Mouse (Mus musculus): Measurements from ENCODE around the gene Hspe1.
"Not testable (repeated sequence)": the region's sequence is repeated elsewhere in the genome, so short reads cannot be mapped to it uniquely, and the experiment has no call there.

Gene Hspe1

DNA sequence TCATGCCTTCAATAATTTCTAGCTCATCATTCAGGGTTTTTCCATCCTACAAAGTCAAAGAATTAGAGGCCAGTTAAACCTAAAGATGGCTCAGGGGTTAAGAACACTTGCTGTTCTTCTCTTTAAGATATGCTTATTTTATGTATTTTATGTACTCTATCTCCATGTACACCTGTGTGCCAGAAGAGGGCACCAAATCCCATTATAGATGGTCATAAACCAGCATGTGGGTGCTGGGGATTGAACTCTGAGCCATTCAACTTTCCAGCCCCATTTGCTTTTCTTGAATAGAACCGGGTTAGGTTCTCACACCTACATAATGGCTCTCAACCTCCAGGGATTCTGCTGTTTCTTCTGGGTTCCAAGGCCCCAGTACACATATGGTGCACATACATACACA lies 5.8 kb upstream of the Hspe1 start:
- DNase-seq (ENCODE audit: low read depth, low spot score) = no peak

DNA sequence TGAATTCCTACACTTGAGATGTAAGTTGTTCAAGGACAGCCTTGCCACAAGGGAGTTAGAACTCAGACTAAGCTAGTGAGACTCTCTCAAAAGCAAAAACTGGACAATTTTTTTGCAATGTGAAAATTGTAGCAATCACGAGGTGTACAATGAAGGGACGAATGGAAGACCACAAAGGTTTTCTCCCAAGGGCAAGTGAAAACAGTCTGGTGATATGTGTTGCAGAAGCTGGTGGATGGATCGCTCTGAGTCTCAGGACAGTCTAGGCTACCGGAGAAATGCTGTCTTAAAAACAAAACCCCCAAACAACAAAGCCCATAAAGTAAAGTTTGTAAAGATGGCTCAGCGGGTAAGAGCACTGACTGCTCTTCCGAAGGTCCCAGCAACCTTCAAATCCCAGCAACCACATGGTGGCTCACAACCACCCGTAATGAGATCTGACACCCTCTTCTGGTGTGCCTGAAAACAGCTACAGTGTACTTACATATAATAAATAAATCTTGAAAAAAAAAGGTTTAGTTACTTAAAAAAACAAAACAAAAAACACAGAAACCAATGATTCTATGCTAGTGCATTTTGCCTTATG lies 2.1 kb upstream of the Hspe1 start:
- no peak for DNase-seq (ENCODE audit: low read depth, low spot score)

DNA sequence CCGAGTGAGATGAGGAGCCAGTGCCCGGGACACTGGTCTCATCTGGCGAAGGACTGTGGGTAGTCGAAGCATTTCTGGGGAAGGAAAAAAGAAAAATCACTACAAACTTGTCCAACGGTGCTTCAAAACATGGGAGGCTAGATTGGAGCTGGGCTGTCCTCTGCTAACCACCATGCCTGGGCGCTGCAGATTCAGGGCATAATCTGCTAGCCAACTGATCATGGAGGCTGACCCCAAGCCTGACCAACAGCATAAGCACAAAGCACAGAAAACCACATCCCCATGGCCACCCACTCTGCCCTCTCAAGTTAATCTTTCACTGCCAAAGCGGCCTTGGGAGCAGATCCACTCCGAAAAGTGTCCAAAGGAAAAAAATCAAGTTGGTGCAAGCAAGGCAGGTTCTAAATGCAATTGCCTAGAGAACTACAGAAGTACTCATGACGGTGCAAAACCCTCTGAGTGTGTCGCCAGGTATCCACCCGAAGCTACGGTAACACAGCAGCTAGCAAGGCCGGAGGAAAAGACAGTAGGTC lies 998 bp upstream of the Hspe1 start:
- no peak for DNase-seq (ENCODE audit: low read depth, low spot score)

DNA sequence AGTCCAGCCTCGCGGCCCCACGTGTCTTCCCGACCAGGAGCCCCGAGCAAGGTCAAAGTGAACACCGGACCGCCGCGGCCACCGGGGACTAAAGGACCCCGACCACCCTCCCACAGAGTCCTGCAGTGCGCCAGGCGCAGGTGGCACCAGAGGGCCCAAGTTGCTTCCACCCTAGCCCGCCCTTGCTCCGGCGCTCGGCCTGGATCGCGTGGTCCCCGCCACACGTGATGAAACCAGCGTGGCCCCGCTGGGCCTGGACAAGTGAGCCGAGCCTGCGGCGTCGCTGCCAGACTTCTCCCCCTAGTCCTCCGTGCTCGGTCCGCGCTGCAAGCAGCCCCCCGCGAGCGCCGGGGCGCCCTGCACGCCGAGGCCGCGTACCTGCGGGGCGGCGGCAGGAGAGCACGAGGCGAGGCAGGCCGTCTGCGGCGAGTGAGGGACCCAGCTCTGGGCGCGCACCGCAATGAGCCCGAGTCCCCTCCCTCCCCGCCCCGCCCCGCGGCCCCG lies 479 bp upstream of the Hspe1 start:
- no peak for DNase-seq (ENCODE audit: low read depth, low spot score)

DNA sequence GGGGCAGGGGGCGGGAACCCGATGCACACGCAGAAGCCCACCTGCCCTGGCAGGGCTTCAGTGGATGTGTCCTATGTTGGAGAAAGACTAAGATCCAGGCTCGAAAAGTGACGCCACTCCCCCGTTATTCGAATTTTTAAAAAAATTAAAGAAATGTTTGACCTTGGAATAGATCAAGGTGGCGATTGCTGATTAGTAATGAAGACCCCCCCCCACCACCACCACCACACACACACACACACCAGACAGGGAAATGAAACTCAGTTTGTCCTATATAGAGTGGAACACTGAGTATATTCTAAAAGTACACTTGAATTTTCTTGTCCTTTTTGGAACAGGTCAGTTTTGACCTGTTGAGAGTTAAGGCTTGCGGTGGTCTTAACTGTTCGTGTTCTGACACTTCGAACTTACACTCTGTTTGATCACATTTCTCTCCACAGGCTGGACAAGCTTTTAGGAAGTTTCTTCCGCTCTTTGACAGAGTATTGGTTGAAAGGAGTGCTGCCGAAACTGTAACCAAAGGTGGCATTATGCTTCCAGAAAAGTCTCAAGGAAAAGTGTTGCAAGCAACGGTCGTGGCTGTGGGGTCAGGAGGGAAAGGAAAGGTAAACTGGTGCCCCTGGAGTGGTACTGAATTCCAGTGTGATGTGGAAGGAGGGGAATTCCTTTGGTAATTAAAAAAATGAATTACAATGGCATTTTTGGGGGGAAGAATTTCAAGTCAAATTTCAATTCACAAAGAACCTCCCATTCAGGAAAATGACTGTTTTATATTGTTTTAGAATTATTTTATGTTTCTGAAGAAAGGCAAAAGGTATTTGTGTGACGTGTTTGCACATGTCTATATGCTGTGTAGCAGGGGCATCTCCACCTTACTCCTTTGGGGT lies 922 bp downstream of the Hspe1 start:
- DNase-seq (ENCODE audit: low read depth, low spot score) = no peak

DNA sequence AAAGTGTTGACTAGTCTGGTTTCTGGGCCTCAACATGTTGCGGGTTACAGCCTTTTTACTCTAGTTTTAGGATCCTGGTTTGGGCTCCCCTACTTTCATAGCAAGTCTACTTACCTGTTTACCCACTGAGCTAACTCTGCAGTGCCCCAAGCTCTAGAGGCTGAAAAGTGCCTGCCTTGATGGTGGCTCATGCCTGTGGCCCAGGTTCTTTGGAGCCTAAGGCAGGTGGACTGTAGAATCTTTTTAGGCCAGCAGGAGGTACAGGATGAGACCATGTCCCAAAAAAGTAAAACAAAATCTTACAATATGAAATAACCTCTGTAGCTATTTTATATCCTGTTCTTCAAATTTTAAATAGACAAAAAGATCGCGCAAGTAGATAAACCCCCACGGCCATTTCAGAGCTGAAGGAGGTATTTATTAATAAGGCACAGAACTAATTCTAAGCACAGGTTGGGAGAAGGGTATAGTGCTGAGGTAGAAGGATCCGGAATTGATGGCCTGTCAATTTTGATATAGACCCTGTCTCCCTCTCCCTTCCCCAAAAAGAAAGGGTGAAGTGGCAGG lies 1.6 kb downstream of the Hspe1 start:
- no peak for DNase-seq (ENCODE audit: low read depth, low spot score)

DNA sequence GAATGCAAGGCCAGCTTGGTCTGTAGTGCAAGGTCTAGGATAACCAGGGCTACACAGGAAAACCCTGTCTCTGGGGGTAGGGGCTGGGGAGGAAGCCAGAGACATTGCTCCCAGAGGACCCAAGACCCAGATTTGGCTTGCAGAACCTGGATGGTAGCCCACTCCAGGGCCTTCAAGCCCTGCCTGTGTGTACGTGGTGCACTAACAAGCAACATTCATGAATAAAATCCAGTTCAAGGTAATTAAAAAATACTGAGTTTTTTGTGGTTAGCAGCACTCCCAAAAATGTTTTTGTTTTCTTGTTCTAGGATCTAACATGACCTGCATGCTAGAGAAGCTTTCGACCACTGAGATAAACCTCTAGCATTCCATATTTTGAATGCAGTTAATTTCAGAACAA lies 4.1 kb downstream of the Hspe1 start:
- DNase-seq (ENCODE audit: low read depth, low spot score) = no peak

DNA sequence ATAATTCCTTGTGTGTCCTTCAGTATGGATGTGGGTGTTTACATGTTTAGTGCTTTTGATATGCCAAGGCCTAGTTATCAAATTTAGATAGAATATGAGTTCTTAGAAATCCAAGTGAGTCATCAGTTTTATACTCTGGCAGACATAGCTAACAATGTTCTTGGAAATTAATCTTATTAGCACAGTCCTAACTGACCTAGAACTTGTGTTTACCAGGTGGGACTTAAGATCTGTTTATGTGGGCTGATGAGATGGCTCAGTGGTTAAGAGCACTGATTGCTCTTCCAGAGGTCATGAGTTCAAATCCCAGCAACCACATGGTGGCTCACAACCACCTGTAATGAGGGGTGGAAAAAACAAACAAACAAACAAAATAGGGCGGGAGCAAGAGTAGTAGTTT lies 4.5 kb downstream of the Hspe1 start:
- no peak for DNase-seq (ENCODE audit: low read depth, low spot score)

DNA sequence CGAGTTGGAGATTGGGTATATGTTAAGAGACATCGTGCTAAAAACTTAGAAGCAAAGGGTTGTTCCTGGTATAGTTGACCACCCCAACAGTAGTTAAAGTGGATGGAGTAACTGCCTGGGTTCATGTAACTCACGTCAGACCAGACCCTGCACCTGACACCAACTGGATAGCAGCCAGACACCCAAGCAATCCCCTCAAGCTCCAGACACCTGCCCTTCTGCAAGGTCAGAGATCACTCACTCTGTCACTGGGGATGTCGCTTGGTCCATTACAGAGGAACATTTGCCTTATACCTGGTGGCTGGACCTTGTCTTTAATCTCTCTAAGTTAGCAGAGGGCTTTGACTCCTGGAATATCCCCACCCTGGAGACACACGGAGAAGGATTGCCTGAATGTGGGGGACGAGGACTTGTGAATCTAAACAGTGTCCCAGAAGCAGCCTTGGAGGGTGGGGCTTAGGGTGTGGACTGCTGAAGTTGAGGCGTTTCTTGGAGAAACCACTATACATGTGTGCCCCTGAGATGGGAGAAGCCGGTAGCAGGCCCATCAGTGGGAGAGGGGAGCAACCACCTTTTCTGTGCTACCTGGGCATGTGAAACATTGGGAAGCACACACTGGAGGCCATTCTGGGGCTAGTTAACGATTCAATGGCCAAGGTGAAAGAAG lies 19.1 kb downstream of the Hspe1 start:
- DNase-seq (ENCODE audit: low read depth, low spot score) = no peak

DNA sequence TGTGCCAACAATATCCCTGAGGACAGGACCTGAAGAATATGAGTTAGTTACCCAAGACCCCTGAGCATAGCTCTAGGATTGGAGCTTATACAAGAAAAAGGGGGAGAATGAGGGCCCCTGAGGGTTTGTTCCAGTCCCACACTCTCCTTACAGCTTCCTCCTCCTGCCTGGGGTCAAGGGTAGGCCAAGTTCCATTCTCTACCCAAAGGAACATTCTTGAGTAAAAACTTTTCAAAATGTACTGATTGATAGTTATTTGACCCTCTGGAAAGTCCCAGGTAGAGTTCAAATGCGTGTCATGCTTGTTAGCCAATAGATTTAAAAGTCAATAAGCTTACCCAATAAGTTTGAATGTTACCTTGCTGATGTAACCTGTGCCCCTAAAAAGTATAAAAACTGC lies 19.7 kb downstream of the Hspe1 start:
- no peak for DNase-seq (ENCODE audit: low read depth, low spot score)

DNA sequence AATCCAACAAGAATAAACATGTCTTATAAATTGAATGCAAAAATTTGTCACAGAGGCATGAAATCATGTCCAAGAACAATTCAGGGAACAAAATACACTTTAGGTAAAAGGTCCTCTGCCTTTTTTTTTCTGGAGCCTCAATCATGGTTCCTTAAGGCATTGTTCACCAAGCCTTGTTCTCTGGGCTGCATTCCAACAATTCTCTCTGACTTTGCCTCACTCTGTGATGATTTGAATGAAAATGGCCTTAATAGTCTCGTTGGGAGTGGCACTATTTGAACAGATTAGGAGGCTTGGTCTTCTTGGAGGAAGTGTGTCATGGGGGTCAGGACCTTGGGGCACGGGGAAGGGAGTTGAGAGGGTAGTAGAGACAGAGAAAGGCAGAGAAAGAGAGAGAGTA lies 20.5 kb downstream of the Hspe1 start:
- no peak for DNase-seq (ENCODE audit: low read depth, low spot score)

DNA sequence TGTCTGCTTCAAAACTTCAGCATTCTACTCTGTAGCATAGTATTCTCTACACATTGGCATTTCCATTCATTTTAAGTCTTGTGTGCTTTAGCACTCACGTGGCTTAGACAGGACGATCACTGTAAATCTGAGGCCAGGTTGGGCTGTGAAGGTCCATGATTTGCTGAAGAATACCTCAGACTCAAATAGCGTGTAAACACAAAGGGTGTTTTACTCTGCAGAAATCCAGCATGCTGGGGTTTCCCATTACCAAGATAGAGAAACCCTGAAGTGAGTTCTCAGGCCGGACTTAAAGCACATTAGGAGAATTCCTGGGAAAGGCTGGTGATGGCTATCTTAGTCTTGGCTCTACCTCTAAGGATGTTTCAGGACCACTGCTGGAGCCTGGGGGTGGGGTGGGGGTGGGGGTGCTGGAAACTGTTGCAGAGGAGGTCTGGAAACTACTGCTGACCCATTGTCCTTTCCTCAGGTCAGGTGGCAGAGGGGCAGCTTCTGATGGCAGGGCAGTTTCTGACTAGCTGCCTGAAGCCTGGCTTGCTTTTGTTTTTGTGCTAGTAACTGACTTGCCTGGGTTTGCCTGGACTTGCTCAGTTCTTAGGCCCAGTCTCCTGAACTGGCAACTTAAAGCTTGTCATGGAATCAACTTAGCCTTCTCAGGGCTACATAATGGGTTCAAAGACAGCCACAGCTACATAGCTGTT lies 21.3 kb downstream of the Hspe1 start:
- no peak for DNase-seq (ENCODE audit: low read depth, low spot score)

DNA sequence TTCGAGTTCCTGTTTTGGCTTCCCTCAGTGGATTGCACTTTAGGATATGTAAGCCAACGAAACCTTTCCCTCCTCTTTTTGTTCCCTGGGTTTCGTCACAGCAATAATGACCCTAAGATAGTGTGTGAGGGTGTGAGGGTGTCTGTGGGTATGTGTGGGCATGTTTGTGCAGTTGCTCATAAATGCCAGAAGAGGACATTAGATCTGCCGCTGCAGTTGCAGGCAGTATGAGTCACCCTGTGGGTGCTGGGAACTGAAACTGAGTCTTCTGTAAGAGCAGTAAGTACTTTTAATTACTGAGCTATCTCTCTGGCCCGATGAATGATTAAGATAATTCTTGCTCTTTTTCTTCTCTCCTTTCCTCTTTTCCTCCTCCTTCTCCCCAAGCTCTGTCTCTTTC lies 35.1 kb downstream of the Hspe1 start:
- no peak for DNase-seq (ENCODE audit: low read depth, low spot score)

DNA sequence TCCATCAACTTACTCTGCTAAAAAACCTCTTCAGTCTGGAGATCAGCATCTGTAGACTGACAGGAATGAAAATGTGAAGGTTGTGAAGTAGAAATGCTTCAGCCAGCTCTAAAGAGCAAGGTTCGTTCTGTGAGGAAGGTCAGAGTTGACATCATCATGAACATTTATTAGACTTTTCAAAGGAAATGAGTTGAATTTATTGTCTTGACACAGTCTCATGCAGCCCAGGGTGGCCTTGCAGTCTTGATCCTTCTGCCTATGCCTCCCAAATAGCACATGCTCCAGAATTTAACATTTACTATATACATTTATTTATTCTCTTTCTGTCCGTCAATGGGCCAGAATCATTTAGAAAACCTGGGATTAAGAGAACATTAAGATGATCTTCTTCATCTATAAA lies 35.6 kb downstream of the Hspe1 start:
- no peak for DNase-seq (ENCODE audit: low read depth, low spot score)

DNA sequence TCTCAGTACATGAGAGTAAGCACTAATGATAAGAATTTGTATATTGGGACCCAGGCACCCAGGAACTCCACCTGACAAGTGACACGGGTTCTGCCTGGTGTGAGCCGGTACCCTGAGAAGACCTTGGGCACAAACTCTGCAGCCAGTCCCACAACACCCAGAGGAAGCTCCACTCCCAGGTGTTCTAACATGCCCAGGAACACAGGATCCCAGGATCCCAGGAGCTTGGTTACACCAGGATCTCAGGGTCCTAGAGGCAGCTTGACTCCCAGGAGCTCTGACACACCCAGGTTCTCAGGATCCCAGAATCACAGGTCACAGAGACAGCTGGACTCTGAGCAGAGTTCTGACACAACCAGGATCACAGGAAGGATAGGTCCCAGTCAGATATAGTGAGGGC lies 36.2 kb downstream of the Hspe1 start:
- not testable (repeated sequence) for DNase-seq (ENCODE audit: low read depth, low spot score)

DNA sequence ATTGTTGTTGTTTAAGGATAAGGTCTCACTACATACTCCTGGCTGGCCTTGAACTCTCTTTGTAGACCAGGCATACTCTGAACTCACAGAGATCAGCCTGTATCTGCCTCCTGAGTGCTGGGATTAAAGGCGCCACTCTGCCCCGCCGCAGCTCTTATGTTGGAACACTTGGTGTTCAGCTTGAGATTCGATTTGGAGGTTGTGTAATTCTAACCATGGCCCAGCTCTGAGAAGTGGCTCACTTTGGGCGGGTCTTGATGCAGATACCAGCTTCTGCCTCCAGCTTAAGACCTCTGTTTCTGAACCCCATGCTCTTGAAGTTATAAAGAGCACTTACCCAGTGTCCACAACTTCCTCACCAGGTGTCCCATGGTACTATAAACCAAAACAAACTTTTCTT lies 41.8 kb downstream of the Hspe1 start:
- no peak for DNase-seq (ENCODE audit: low read depth, low spot score)

DNA sequence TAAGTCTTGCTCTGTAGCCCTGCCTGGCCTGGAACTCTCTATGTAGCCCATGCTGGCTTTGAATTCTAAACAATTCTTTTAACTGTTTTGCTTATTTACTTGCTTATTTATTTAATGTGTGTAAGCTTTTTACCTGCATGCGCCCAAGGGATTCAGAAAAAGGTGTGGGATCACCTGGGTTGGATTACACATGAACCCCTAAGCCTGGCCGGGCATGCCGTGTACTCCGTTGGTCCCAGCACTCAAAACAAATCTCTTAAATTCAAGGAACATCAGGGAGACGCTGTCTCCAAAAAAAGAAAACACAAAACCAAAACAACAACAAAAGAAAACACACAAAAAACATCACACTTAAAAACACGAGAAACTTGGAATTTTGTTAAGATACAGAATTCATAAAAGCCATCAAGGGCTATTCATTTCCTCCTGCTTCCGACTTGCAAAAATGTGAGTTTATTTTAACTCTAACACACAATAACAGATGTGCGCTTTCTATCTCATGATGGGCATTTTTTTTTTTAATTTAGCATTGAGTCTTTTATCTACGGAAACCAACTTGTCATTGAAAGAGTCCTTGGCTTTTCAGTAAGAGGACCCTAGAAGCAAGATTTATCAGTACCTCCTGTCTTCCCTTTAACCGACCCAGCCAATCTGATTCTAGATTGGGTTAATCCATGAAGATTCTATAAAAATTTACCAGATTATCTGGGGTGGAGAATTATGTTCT lies 42.4 kb downstream of the Hspe1 start:
- no peak for DNase-seq (ENCODE audit: low read depth, low spot score)

DNA sequence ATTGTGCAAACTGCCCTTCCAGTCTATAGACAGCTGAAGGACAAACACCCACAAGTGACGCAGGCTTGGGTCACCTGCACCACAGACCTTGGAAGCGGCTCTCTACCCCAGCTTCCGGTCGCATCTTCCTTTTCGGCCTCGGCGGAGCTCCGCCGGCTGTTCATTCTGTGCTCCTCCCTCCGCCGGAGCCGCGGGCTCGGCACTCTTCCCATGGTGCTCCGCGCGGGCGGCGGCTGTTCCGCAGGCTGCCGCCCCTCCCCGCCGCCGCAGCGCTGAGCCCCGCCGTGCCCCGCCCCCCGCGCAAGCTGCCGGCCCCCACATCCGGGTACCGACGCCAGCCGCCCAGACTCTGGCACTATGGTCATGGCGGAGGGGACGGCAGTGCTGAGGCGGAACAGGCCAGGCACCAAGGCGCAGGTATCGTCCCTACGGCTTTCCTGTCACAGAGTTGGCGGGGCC lies 43.0 kb downstream of the Hspe1 start, which contains the start of gene Mob4:
Gene Mob4, plus strand, starts transcription at position 289 of the 459 bp plus-strand sequence.
- peak; percentile 90 for DNase-seq (ENCODE audit: low read depth, low spot score)

DNA sequence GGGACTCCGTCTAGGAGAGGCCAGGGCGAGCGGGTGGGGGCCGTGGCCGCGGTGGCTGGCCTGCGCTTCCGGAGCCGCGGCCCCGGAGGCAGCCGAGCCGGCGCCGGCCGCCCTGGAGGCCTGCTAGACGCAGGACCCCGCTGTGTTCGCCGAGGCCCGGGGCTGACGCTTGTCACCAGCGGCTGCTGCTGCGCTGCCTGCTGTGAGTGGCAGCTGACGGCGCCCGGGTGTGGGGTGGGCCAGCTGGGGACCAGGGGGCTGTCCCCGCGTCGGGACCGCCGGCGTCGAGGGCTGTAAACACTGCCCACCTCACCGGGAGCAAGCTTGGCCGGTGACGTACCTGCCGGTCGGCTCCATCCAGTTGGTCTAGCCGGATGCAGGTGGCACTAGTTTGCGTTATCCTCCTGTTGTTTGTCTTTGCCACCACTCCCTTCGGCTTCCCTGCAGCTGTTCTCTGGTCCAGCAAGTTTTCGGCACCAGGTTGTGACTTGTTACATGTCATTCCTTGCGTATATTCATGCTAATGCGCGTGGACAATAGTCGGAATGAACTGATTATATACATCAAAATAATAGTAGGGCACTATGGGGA lies 43.6 kb downstream of the Hspe1 start:
- DNase-seq (ENCODE audit: low read depth, low spot score) = peak; percentile 46

DNA sequence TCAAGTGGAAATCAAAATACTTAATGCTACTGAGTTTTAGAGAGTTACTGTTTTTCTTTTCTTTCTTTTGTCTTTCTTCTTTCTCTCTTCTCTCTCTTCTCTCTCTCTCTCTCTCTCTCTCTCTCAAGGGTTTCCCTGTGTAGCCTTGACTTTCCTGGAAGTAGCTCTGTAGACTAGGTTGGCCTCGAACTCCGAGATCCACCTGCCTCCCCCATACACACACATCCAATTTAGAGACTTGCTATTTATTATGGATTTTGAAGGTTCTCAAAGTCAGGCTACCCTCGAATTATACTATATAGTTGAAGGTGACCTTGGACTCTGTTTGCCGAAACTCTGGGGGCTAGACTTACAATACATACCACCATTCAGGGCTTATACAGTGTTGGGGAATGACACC lies 44.4 kb downstream of the Hspe1 start:
- DNase-seq (ENCODE audit: low read depth, low spot score) = no peak
